Mouse (Mus musculus) limb, embryonic 11.5 days (tissue): ENCODE measurements around the gene Spem2. TPM values are rescaled to one million over a fixed set of nuclear protein-coding genes. Genes with fewer than 3 reads are reported as not detected.
"Not testable (repeated sequence)": the region's sequence is repeated elsewhere in the genome, so short reads cannot be mapped to it uniquely, and the experiment has no call there.

Experiments used
- ATAC-seq: fragments of 200-750 bp; cut with Nextera tagmentation; 2 replicates; pipeline ENCODE4 v1.8.0; 2017; ENCODE audit warnings: low read depth; ENCODE audit not compliant: insufficient number of reproducible peaks, low FRiP score, low TSS enrichment
- DNase-seq: peaks from one replicate; pipeline ENCODE4 v3.0.0-alpha.2; 2015; ENCODE audit warnings: low spot score
- H3K27ac ChIP-seq: fragments of 300-500 bp; sonication (generic); replicated peaks from 2 replicates; pipeline ENCODE4 v1.5.1; 2014; ENCODE audit warnings: low read depth, mild to moderate bottlenecking, low read length
- H3K27me3 ChIP-seq: fragments of 300-500 bp; sonication (generic); 2 replicates; pipeline ENCODE4 v1.6.1; 2014; ENCODE audit warnings: mild to moderate bottlenecking, low read length, mixed read lengths; ENCODE audit not compliant: control insufficient read depth, insufficient read depth
- H3K36me3 ChIP-seq: fragments of 300-500 bp; sonication (generic); 2 replicates; pipeline ENCODE4 v1.6.1; 2014; ENCODE audit warnings: mild to moderate bottlenecking, low read length, moderate library complexity, mixed read lengths; ENCODE audit not compliant: control insufficient read depth, insufficient read depth
- H3K4me1 ChIP-seq: fragments of 300-500 bp; sonication (generic); 2 replicates; pipeline ENCODE4 v1.6.1; 2014; ENCODE audit warnings: low read length, mixed read lengths; ENCODE audit not compliant: control insufficient read depth, insufficient read depth
- H3K4me2 ChIP-seq: fragments of 300-500 bp; sonication (generic); 2 replicates; pipeline ENCODE4 v1.6.1; 2014; ENCODE audit warnings: low read depth, mild to moderate bottlenecking, moderate library complexity; ENCODE audit not compliant: severe bottlenecking
- H3K4me3 ChIP-seq: fragments of 300-500 bp; sonication (generic); 2 replicates; pipeline ENCODE4 v1.5.1; 2014; ENCODE audit warnings: low read depth, low read length
- H3K9ac ChIP-seq: fragments of 300-500 bp; sonication (generic); 2 replicates; pipeline ENCODE4 v1.6.1; 2014; ENCODE audit warnings: mild to moderate bottlenecking, low read length
- H3K9me3 ChIP-seq: fragments of 300-500 bp; sonication (generic); 2 replicates; pipeline ENCODE4 v1.6.1; 2016; ENCODE audit warnings: low read length; ENCODE audit not compliant: control insufficient read depth
- WGBS: fragments of 180-500 bp; shearing (Covaris S2); extraction: QIAGEN DNeasy Blood & Tissue Kit; methylation state at CpG from one replicate; pipeline ENCODE4 v1.1.7; 2014; 5-methylcytosine and 5-hydroxymethylcytosine counted together
- polyA plus RNA-seq: library from polyadenylated mRNA; unstranded; fragments of >200 nt; fragmentation: Nextera tagmentation; extraction: Ambion mirVana; gene quantifications from 2 replicates; pipeline ENCODE4 v1.2.1, GENCODE M21; 2014

Gene Spem2
- not detected in 2 replicates for polyA plus RNA-seq

- Histone ChIP-seq H3K9ac (no peak within 1 kb of the TSS), H3K9me3 (no peaks in the 10 kb centered on the region), H3K27ac (no peak within 1 kb of the TSS), H3K4me1 (no peaks in the 10 kb centered on the region), H3K27me3 (no peaks in the 10 kb centered on the region), H3K4me3 (no peak within 1 kb of the TSS), H3K4me2 (no peak within 1 kb of the TSS), H3K36me3 (no peaks in the 10 kb centered on the region)
- 89% methylated on average over 2 of the region's 2 CpGs for WGBS
- DNase-seq = no peak
- no peak for ATAC-seq
These were observed at the start of gene Spem2 for GRCm38 (mm10) chr11:69818365-69818764. Gene Spem2, minus strand, starts transcription at chr11:69818465.

GRCm38 (mm10) chr11:69867335-69867734 lies 49.1 kb upstream of the Spem2 start:
- Histone ChIP-seq H3K4me2 (no peak overlapping the region), H3K4me1 (no peaks in the 10 kb centered on the region), H3K9me3 (no peaks in the 10 kb centered on the region), H3K4me3 (no peak overlapping the region), H3K27ac (no peak overlapping the region), H3K27me3 (no peaks in the 10 kb centered on the region), H3K9ac (no peak overlapping the region), H3K36me3 (no peaks in the 10 kb centered on the region)
- 72% methylated on average over 9 of the region's 9 CpGs for WGBS
- ATAC-seq (no peak), DNase-seq (no peak)

GRCm38 (mm10) chr11:69865561-69865960 lies 47.3 kb upstream of the Spem2 start:
- Histone ChIP-seq H3K4me3 (no peak overlapping the region), H3K9ac (no peak overlapping the region), H3K36me3 (no peaks in the 10 kb centered on the region), H3K4me1 (no peaks in the 10 kb centered on the region), H3K27me3 (no peaks in the 10 kb centered on the region), H3K4me2 (no peak overlapping the region), H3K27ac (no peak overlapping the region), H3K9me3 (no peaks in the 10 kb centered on the region)
- WGBS = 78% methylated on average over 9 of the region's 9 CpGs
- DNase-seq = no peak
- no peak for ATAC-seq

GRCm38 (mm10) chr11:69864138-69864860 lies 46.0 kb upstream of the Spem2 start:
- Histone ChIP-seq H3K9ac (no peak overlapping the region), H3K4me1 (no peaks in the 10 kb centered on the region), H3K9me3 (no peaks in the 10 kb centered on the region), H3K36me3 (no peaks in the 10 kb centered on the region), H3K27me3 (peaks cover under 1% of the 10 kb centered on the region), H3K27ac (no peak overlapping the region), H3K4me2 (no peak overlapping the region), H3K4me3 (no peak overlapping the region)
- no peak for ATAC-seq
- DNase-seq = no peak
- 55% methylated on average over 8 of the region's 8 CpGs for WGBS

- ATAC-seq, H3K27ac ChIP-seq, H3K9me3 ChIP-seq, H3K4me3 ChIP-seq, H3K4me2 ChIP-seq, H3K27me3 ChIP-seq, DNase-seq, H3K9ac ChIP-seq, H3K4me1 ChIP-seq, H3K36me3 ChIP-seq: not testable (repeated sequence)
- WGBS = 85% methylated on average over 3 of the region's 3 CpGs
These were observed 45.5 kb upstream of the Spem2 start for GRCm38 (mm10) chr11:69863729-69864128.

GRCm38 (mm10) chr11:69858113-69858998 lies 40.1 kb upstream of the Spem2 start, which contains the start of gene Tnk1:
Gene Tnk1, minus strand, starts transcription at chr11:69858730.
- Histone ChIP-seq H3K27me3 (peaks cover 18% of the 10 kb centered on the region), H3K9me3 (no peaks in the 10 kb centered on the region), H3K9ac (no peak within 1 kb of the TSS), H3K4me3 (no peak within 1 kb of the TSS), H3K36me3 (no peaks in the 10 kb centered on the region), H3K27ac (no peak within 1 kb of the TSS), H3K4me2 (no peak within 1 kb of the TSS), H3K4me1 (no peaks in the 10 kb centered on the region)
- no peak for DNase-seq
- 19% methylated on average over 29 of the region's 30 CpGs for WGBS
- ATAC-seq = no peak

- peaks cover 9% of the 10 kb centered on the region; the same call in 1 of the 2 replicates for H3K36me3 ChIP-seq
- no peak overlapping the region for H3K4me2 ChIP-seq
- H3K27me3 ChIP-seq = peaks cover 18% of the 10 kb centered on the region
- peak; percentile 76 for DNase-seq
- ATAC-seq = peak; percentile 81; the same call in 1 of the 2 replicates
- 20% methylated on average over 16 of the region's 16 CpGs for WGBS
- no peaks in the 10 kb centered on the region for H3K9me3 ChIP-seq
- no peak overlapping the region for H3K4me3 ChIP-seq
- H3K4me1 ChIP-seq = no peaks in the 10 kb centered on the region
- H3K9ac ChIP-seq = no peak overlapping the region
- H3K27ac ChIP-seq = no peak overlapping the region
These were observed 37.1 kb upstream of the Spem2 start for GRCm38 (mm10) chr11:69855347-69855746.

GRCm38 (mm10) chr11:69854680-69855079 lies 36.4 kb upstream of the Spem2 start:
- H3K27me3 ChIP-seq = peaks cover 18% of the 10 kb centered on the region
- DNase-seq (no peak), ATAC-seq (no peak)
- no peaks in the 10 kb centered on the region for H3K9me3 ChIP-seq
- H3K9ac ChIP-seq = no peak overlapping the region
- no peak overlapping the region for H3K4me3 ChIP-seq
- 88% methylated on average over 10 of the region's 10 CpGs for WGBS
- H3K4me2 ChIP-seq = no peak overlapping the region
- H3K36me3 ChIP-seq = peaks cover 13% of the 10 kb centered on the region
- H3K4me1 ChIP-seq = no peaks in the 10 kb centered on the region
- no peak overlapping the region; the same call in 1 of the 2 replicates for H3K27ac ChIP-seq
